Mouse (Mus musculus): Measurements from ENCODE around the gene Tmem151b.

- TF ChIP-seq TAL1 (IDR thresholded peaks at IDR 0.05; ENCODE audit: low read length) = no peak
- no peak for TF ChIP-seq GATA1 (IDR thresholded peaks at IDR 0.05; ENCODE audit: low read length)
These were observed 13.7 kb upstream of the Tmem151b start for GRCm38 (mm10) chr17:45563216-45563615.

Measured in erythroblast, embryonic 14.5 days (primary cell).